Mouse (Mus musculus): Measurements from ENCODE around the gene Gm11009.
"Not testable (repeated sequence)": the region's sequence is repeated elsewhere in the genome, so short reads cannot be mapped to it uniquely, and the experiment has no call there.

Gene Gm11009

GRCm38 (mm10) chr2:176319394-176319793, at the start of gene Gm11009:
TSS of gene Gm11009 (minus strand) at chr2:176319494.
- DNase-seq (ENCODE audit: low spot score in 2 of 2): not testable (repeated sequence)
